Mouse (Mus musculus): ENCODE results near the gene Rere. TPM values are rescaled to one million over a fixed set of nuclear protein-coding genes. Genes with fewer than 3 reads are reported as not detected.
A peak's percentile ranks its signal among the peaks of the same experiment; 100 is the strongest.

Gene Rere
- polyA plus RNA-seq, 2 experiments: 4.8 to 5.1 TPM

- Histone ChIP-seq H3K27me3 (ENCODE audit: control insufficient read depth, insufficient read depth, low read length) (no peaks in the 10 kb centered on the region), H3K4me2 (ENCODE audit: low read depth) (peak within 1 kb of the TSS; percentile 97), H3K36me3 (replicated peaks; ENCODE audit: control insufficient read depth, insufficient read depth, low read depth) (peaks cover 13% of the 10 kb centered on the region), H3K4me3 (ENCODE audit: insufficient read depth in 1 of 2, low read depth in 2 of 2, low read length in 2 of 2) (peak within 1 kb of the TSS; percentile 86 to 91), H3K4me1 (replicated peaks; ENCODE audit: control insufficient read depth in 2 of 2, insufficient read depth in 2 of 2, low read length in 1 of 2) (peaks cover 30 to 38% of the 10 kb centered on the region in 2 experiments), H3K9ac (replicated peaks) (peak within 1 kb of the TSS; percentile 88), H3K27ac (peak within 1 kb of the TSS; percentile 73), H3K9me3 (ENCODE audit: control insufficient read depth, low read length) (no peaks in the 10 kb centered on the region)
- ATAC-seq (ENCODE audit: insufficient read depth): peak; percentile 93
- TF ChIP-seq CTCF (IDR thresholded peaks at IDR 0.05; ENCODE audit: low read depth) (peak; percentile 34; the same call in 1 of the 2 replicates), EP300 (IDR thresholded peaks at IDR 0.05; ENCODE audit: low read depth) (peak; percentile 44; the same call in 1 of the 2 replicates)
- under 1% methylated on average over 78 of the region's 78 CpGs for WGBS (ENCODE audit: insufficient replicate concordance)
- DNase-seq (ENCODE audit: low read depth in 3 of 3, low spot score in 3 of 3): peak; percentile 88 to 92 (median 91)
Observed at GRCm38 (mm10) chr4:150236521-150237481, 44.6 kb upstream of the Rere start, which contains the start of gene Eno1. TSS of gene Eno1 (plus strand) at chr4:150236721.

GRCm38 (mm10) chr4:150237636-150238361 lies 43.6 kb upstream of the Rere start:
- WGBS (ENCODE audit: insufficient replicate concordance): under 1% methylated on average over 21 of the region's 21 CpGs
- Histone ChIP-seq H3K4me2 (ENCODE audit: low read depth) (peak overlapping the region; percentile 97), H3K27me3 (ENCODE audit: control insufficient read depth, insufficient read depth, low read length) (no peaks in the 10 kb centered on the region), H3K4me1 (replicated peaks; ENCODE audit: control insufficient read depth in 2 of 2, insufficient read depth in 2 of 2, low read length in 1 of 2) (peaks cover 30 to 38% of the 10 kb centered on the region in 2 experiments), H3K4me3 (ENCODE audit: insufficient read depth in 1 of 2, low read depth in 2 of 2, low read length in 2 of 2) (peak overlapping the region; percentile 86 to 91), H3K9me3 (ENCODE audit: control insufficient read depth, low read length) (no peaks in the 10 kb centered on the region), H3K27ac (peak overlapping the region; percentile 73), H3K9ac (replicated peaks) (peak overlapping the region; percentile 88), H3K36me3 (replicated peaks; ENCODE audit: control insufficient read depth, insufficient read depth, low read depth) (peaks cover 23% of the 10 kb centered on the region)
- no peak for TF ChIP-seq EP300 (IDR thresholded peaks at IDR 0.05; ENCODE audit: low read depth)
- TF ChIP-seq CTCF (IDR thresholded peaks at IDR 0.05; ENCODE audit: low read depth): no peak
- ATAC-seq (ENCODE audit: insufficient read depth) (peak; percentile 42; the same call in 1 of the 2 replicates), DNase-seq (ENCODE audit: low read depth in 3 of 3, low spot score in 3 of 3) (peak in 1 of 3 experiments; percentile 33)

- no peaks in the 10 kb centered on the region for H3K9me3 ChIP-seq (ENCODE audit: control insufficient read depth, low read length)
- peak overlapping the region; percentile 86 to 91 for H3K4me3 ChIP-seq (ENCODE audit: insufficient read depth in 1 of 2, low read depth in 2 of 2, low read length in 2 of 2)
- TF ChIP-seq EP300 (IDR thresholded peaks at IDR 0.05; ENCODE audit: low read depth): no peak
- TF ChIP-seq CTCF (IDR thresholded peaks at IDR 0.05; ENCODE audit: low read depth): no peak
- ATAC-seq (ENCODE audit: insufficient read depth) (no peak), DNase-seq (ENCODE audit: low read depth in 3 of 3, low spot score in 3 of 3) (no peak)
- 17% methylated on average over 3 of the region's 3 CpGs for WGBS (ENCODE audit: insufficient replicate concordance)
- H3K36me3 ChIP-seq (replicated peaks; ENCODE audit: control insufficient read depth, insufficient read depth, low read depth): peaks cover 30% of the 10 kb centered on the region
- peak overlapping the region; percentile 97 for H3K4me2 ChIP-seq (ENCODE audit: low read depth)
- peak overlapping the region; percentile 88 for H3K9ac ChIP-seq (replicated peaks)
- H3K27ac ChIP-seq: no peak overlapping the region; the same call in 1 of the 2 replicates
- H3K27me3 ChIP-seq (ENCODE audit: control insufficient read depth, insufficient read depth, low read length): no peaks in the 10 kb centered on the region
- H3K4me1 ChIP-seq (replicated peaks; ENCODE audit: control insufficient read depth in 2 of 2, insufficient read depth in 2 of 2, low read length in 1 of 2): peaks cover 30 to 38% of the 10 kb centered on the region in 2 experiments
Observed at GRCm38 (mm10) chr4:150238433-150239086, 42.9 kb upstream of the Rere start.

- peak overlapping the region; percentile 56 to 86 for H3K4me3 ChIP-seq (ENCODE audit: insufficient read depth in 1 of 2, low read depth in 2 of 2, low read length in 2 of 2)
- ATAC-seq (ENCODE audit: insufficient read depth): no peak
- H3K4me2 ChIP-seq (ENCODE audit: low read depth): peak overlapping the region; percentile 97
- no peaks in the 10 kb centered on the region for H3K9me3 ChIP-seq (ENCODE audit: control insufficient read depth, low read length)
- peaks cover 30 to 38% of the 10 kb centered on the region in 2 experiments for H3K4me1 ChIP-seq (replicated peaks; ENCODE audit: control insufficient read depth in 2 of 2, insufficient read depth in 2 of 2, low read length in 1 of 2)
- no peak overlapping the region for H3K27ac ChIP-seq
- 49% methylated on average over 5 of the region's 5 CpGs for WGBS (ENCODE audit: insufficient replicate concordance)
- TF ChIP-seq EP300 (IDR thresholded peaks at IDR 0.05; ENCODE audit: low read depth): no peak
- no peak for TF ChIP-seq CTCF (IDR thresholded peaks at IDR 0.05; ENCODE audit: low read depth)
- H3K27me3 ChIP-seq (ENCODE audit: control insufficient read depth, insufficient read depth, low read length): no peaks in the 10 kb centered on the region
- no peak overlapping the region for H3K9ac ChIP-seq (replicated peaks)
- H3K36me3 ChIP-seq (replicated peaks; ENCODE audit: control insufficient read depth, insufficient read depth, low read depth): peaks cover 34% of the 10 kb centered on the region
- no peak for DNase-seq (ENCODE audit: low read depth in 3 of 3, low spot score in 3 of 3)
Observed at GRCm38 (mm10) chr4:150239087-150239480, 42.4 kb upstream of the Rere start.

All from liver, embryonic 14.5 days (tissue).